Mouse (Mus musculus) limb, embryonic 13.5 days (tissue): ENCODE results near the gene Ifna1. TPM values are rescaled to one million over a fixed set of nuclear protein-coding genes. Genes with fewer than 3 reads are reported as not detected.
A peak's percentile ranks its signal among the peaks of the same experiment; 100 is the strongest.
"Not testable (repeated sequence)": the region's sequence is repeated elsewhere in the genome, so short reads cannot be mapped to it uniquely, and the experiment has no call there.

Source experiments
- ATAC-seq: fragments of 200-750 bp; cut with Nextera tagmentation; 2 replicates; pipeline ENCODE4 v1.8.0; 2017; ENCODE audit warnings: low read depth, moderate number of reproducible peaks, moderate TSS enrichment; ENCODE audit not compliant: low FRiP score
- H3K27ac ChIP-seq: fragments of 300-500 bp; sonication (generic); 2 replicates; pipeline ENCODE4 v1.5.1; 2015; ENCODE audit warnings: inconsistent platforms, mild to moderate bottlenecking, moderate library complexity
- H3K27me3 ChIP-seq: fragments of 300-500 bp; sonication (generic); 2 replicates; pipeline ENCODE4 v1.6.1; 2015; ENCODE audit warnings: mild to moderate bottlenecking, inconsistent platforms
- H3K36me3 ChIP-seq: fragments of 300-500 bp; sonication (generic); 2 replicates; pipeline ENCODE4 v1.6.1; 2015; ENCODE audit warnings: inconsistent platforms, mild to moderate bottlenecking, moderate library complexity
- H3K4me1 ChIP-seq: fragments of 300-500 bp; sonication (generic); 2 replicates; pipeline ENCODE4 v1.6.1; 2015; ENCODE audit warnings: inconsistent platforms
- H3K4me2 ChIP-seq: fragments of 300-500 bp; sonication (generic); replicated peaks from 2 replicates; pipeline ENCODE4 v1.6.1; 2015; ENCODE audit warnings: inconsistent platforms, mild to moderate bottlenecking, moderate library complexity
- H3K4me3 ChIP-seq: fragments of 300-500 bp; sonication (generic); 2 replicates; pipeline ENCODE4 v1.5.1; 2015; ENCODE audit warnings: moderate library complexity, mild to moderate bottlenecking, inconsistent platforms
- H3K9ac ChIP-seq: fragments of 300-500 bp; sonication (generic); 2 replicates; pipeline ENCODE4 v1.6.1; 2015; ENCODE audit warnings: mild to moderate bottlenecking, inconsistent platforms
- H3K9me3 ChIP-seq: fragments of 300-500 bp; sonication (generic); 2 replicates; pipeline ENCODE4 v1.6.1; 2016; ENCODE audit warnings: inconsistent platforms
- WGBS: fragments of 180-500 bp; shearing (Covaris S2); methylation state at CpG from one replicate; pipeline ENCODE4 v1.1.7; 2015; 5-methylcytosine and 5-hydroxymethylcytosine counted together
- polyA plus RNA-seq: library from polyadenylated mRNA; unstranded; fragments of >200 nt; fragmentation: Nextera tagmentation; extraction: Ambion mirVana; gene quantifications from 2 replicates; pipeline ENCODE4 v1.2.1, GENCODE M21; 2015

Gene Ifna1
- not detected in 2 replicates for polyA plus RNA-seq

GRCm38 (mm10) chr4:88849698-88850097 lies at the start of gene Ifna1:
Ifna1 (plus strand) TSS chr4:88850087.
- 84% methylated on average over 1 of the region's 1 CpGs for WGBS
- Histone ChIP-seq H3K4me3 (no peak within 1 kb of the TSS), H3K27ac (no peak within 1 kb of the TSS), H3K4me2 (no peak within 1 kb of the TSS), H3K9ac (no peak within 1 kb of the TSS), H3K27me3 (no peaks in the 10 kb centered on the region), H3K4me1 (no peaks in the 10 kb centered on the region), H3K36me3 (no peaks in the 10 kb centered on the region), H3K9me3 (0 out of 2 replicates have a peak, but pooled peaks cover 3% of the 10 kb centered on the region)
- ATAC-seq, result no peak

GRCm38 (mm10) chr4:88802954-88803353 lies 46.9 kb upstream of the Ifna1 start, which contains the start of gene Gm13287:
Gm13287 (plus strand) TSS chr4:88803254.
- H3K9ac ChIP-seq, H3K27ac ChIP-seq, H3K9me3 ChIP-seq, H3K4me1 ChIP-seq, ATAC-seq, H3K27me3 ChIP-seq, H3K36me3 ChIP-seq, H3K4me3 ChIP-seq: not testable (repeated sequence)
- no CpG with 5 or more reads among the region's 29 CpGs for whole genome bisulfite sequencing
- H3K4me2 ChIP-seq, result peak within 1 kb of the TSS; percentile 41; the same call in 1 of the 2 replicates

GRCm38 (mm10) chr4:88805231-88805630 lies 44.7 kb upstream of the Ifna1 start, which contains the start of gene Gm13288:
Gm13288 (plus strand) TSS chr4:88805531.
- not testable (repeated sequence) for H3K9ac ChIP-seq
- peak within 1 kb of the TSS; percentile 46; the same call in 1 of the 2 replicates for H3K4me2 ChIP-seq

GRCm38 (mm10) chr4:88805761-88806160 lies 44.1 kb upstream of the Ifna1 start:
- not testable (repeated sequence) for ATAC-seq, H3K9ac ChIP-seq
- H3K4me3 ChIP-seq, result peak overlapping the region; percentile 28

More at GRCm38 (mm10) chr4:88805231-88805630, 44.7 kb upstream of the Ifna1 start, which contains the start of gene Gm13288:
- not testable (repeated sequence) for H3K27ac ChIP-seq, H3K9me3 ChIP-seq, H3K4me1 ChIP-seq, ATAC-seq, H3K27me3 ChIP-seq, H3K36me3 ChIP-seq
- H3K4me3 ChIP-seq, result peak within 1 kb of the TSS; percentile 28
- no CpG with 5 or more reads among the region's 8 CpGs for WGBS

GRCm38 (mm10) chr4:88815928-88816327 lies 34.0 kb upstream of the Ifna1 start, which contains the start of gene Ifna7:
Ifna7 (plus strand) TSS chr4:88816228.
- no peaks in the 10 kb centered on the region for H3K4me1 ChIP-seq
- no peaks in the 10 kb centered on the region; the same call in 1 of the 2 replicates for H3K27me3 ChIP-seq
- H3K27ac ChIP-seq, result no peak within 1 kb of the TSS
- no peak for ATAC-seq
- no peak within 1 kb of the TSS for H3K4me2 ChIP-seq
- no peaks in the 10 kb centered on the region for H3K9me3 ChIP-seq
- H3K36me3 ChIP-seq, result no peaks in the 10 kb centered on the region
- no peak within 1 kb of the TSS for H3K4me3 ChIP-seq
- WGBS, result 54% methylated on average over 3 of the region's 3 CpGs
- no peak within 1 kb of the TSS for H3K9ac ChIP-seq

More at GRCm38 (mm10) chr4:88805761-88806160, 44.1 kb upstream of the Ifna1 start:
- not testable (repeated sequence) for H3K27ac ChIP-seq, H3K4me1 ChIP-seq, H3K27me3 ChIP-seq, H3K36me3 ChIP-seq, H3K9me3 ChIP-seq
- H3K4me2 ChIP-seq, result peak overlapping the region; percentile 46; the same call in 1 of the 2 replicates
- 0% methylated on average over 13 of the region's 34 CpGs for WGBS

GRCm38 (mm10) chr4:88819659-88820058 lies 30.2 kb upstream of the Ifna1 start, which contains the start of gene Ifna11:
Ifna11 (plus strand) TSS chr4:88819959.
- Histone ChIP-seq H3K4me3 (no peak within 1 kb of the TSS), H3K27ac (no peak within 1 kb of the TSS), H3K4me2 (no peak within 1 kb of the TSS), H3K9ac (no peak within 1 kb of the TSS), H3K27me3 (no peaks in the 10 kb centered on the region), H3K4me1 (no peaks in the 10 kb centered on the region), H3K9me3 (no peaks in the 10 kb centered on the region), H3K36me3 (no peaks in the 10 kb centered on the region)
- ATAC-seq, result no peak
- whole genome bisulfite sequencing, result 87% methylated on average over 1 of the region's 1 CpGs

- WGBS, result 23% methylated on average over 4 of the region's 4 CpGs
- no peaks in the 10 kb centered on the region for H3K9me3 ChIP-seq
- no peaks in the 10 kb centered on the region for H3K27me3 ChIP-seq
- H3K4me1 ChIP-seq, result no peaks in the 10 kb centered on the region
- no peak overlapping the region for H3K9ac ChIP-seq
- H3K4me3 ChIP-seq, result no peak overlapping the region
- no peaks in the 10 kb centered on the region for H3K36me3 ChIP-seq
- no peak overlapping the region for H3K4me2 ChIP-seq
- no peak for ATAC-seq
- no peak overlapping the region for H3K27ac ChIP-seq
Observed at GRCm38 (mm10) chr4:88822995-88823394, 26.9 kb upstream of the Ifna1 start.

- H3K36me3 ChIP-seq, H3K9ac ChIP-seq, H3K4me3 ChIP-seq, H3K4me1 ChIP-seq, ATAC-seq, H3K27ac ChIP-seq, H3K27me3 ChIP-seq, H3K4me2 ChIP-seq, H3K9me3 ChIP-seq: not testable (repeated sequence)
Observed at GRCm38 (mm10) chr4:88827116-88827515, 22.8 kb upstream of the Ifna1 start, which contains the start of gene Ifna6. Ifna6 (plus strand) TSS chr4:88827416.

- no peak overlapping the region for H3K4me3 ChIP-seq
- 21% methylated on average over 4 of the region's 4 CpGs for WGBS
Observed at GRCm38 (mm10) chr4:88830523-88830922, 19.4 kb upstream of the Ifna1 start.

GRCm38 (mm10) chr4:88835225-88835624 lies 14.7 kb upstream of the Ifna1 start, which contains the start of gene Ifna5:
Ifna5 (plus strand) TSS chr4:88835525.
- 83% methylated on average over 1 of the region's 1 CpGs for WGBS
- not testable (repeated sequence) for H3K4me2 ChIP-seq, H3K9ac ChIP-seq, H3K27ac ChIP-seq, H3K4me3 ChIP-seq, H3K4me1 ChIP-seq, H3K36me3 ChIP-seq, H3K27me3 ChIP-seq, H3K9me3 ChIP-seq, ATAC-seq

More at GRCm38 (mm10) chr4:88830523-88830922, 19.4 kb upstream of the Ifna1 start:
- ATAC-seq, result no peak
- H3K27ac ChIP-seq, result no peak overlapping the region
- no peak overlapping the region for H3K9ac ChIP-seq
- no peak overlapping the region for H3K4me2 ChIP-seq
- no peaks in the 10 kb centered on the region for H3K4me1 ChIP-seq
- H3K36me3 ChIP-seq, result no peaks in the 10 kb centered on the region
- H3K27me3 ChIP-seq, result no peaks in the 10 kb centered on the region
- H3K9me3 ChIP-seq, result no peaks in the 10 kb centered on the region

- no peak for ATAC-seq
- H3K27ac ChIP-seq, result no peak overlapping the region
- 40% methylated on average over 3 of the region's 3 CpGs for WGBS
- H3K27me3 ChIP-seq, result no peaks in the 10 kb centered on the region
- H3K9ac ChIP-seq, result no peak overlapping the region
- no peaks in the 10 kb centered on the region for H3K9me3 ChIP-seq
- no peaks in the 10 kb centered on the region for H3K4me1 ChIP-seq
- H3K4me2 ChIP-seq, result no peak overlapping the region
- no peaks in the 10 kb centered on the region for H3K36me3 ChIP-seq
- H3K4me3 ChIP-seq, result no peak overlapping the region
Observed at GRCm38 (mm10) chr4:88838828-88839227, 11.1 kb upstream of the Ifna1 start.

- Histone ChIP-seq H3K9ac (no peak overlapping the region), H3K36me3 (no peaks in the 10 kb centered on the region), H3K27me3 (no peaks in the 10 kb centered on the region), H3K4me1 (no peaks in the 10 kb centered on the region), H3K4me3 (no peak overlapping the region), H3K9me3 (no peaks in the 10 kb centered on the region), H3K4me2 (no peak overlapping the region), H3K27ac (no peak overlapping the region)
- no peak for ATAC-seq
- WGBS, result 78% methylated on average over 3 of the region's 3 CpGs
Observed at GRCm38 (mm10) chr4:88840058-88840457, 9.8 kb upstream of the Ifna1 start.

GRCm38 (mm10) chr4:88841438-88841911 lies 8.4 kb upstream of the Ifna1 start, which contains the start of gene Ifna4:
Ifna4 (plus strand) TSS chr4:88841861.
- ATAC-seq, result no peak
- no peak within 1 kb of the TSS for H3K9ac ChIP-seq
- H3K4me3 ChIP-seq, result no peak within 1 kb of the TSS
- H3K4me2 ChIP-seq, result no peak within 1 kb of the TSS
- no peaks in the 10 kb centered on the region for H3K9me3 ChIP-seq
- H3K27me3 ChIP-seq, result no peaks in the 10 kb centered on the region
- 58% methylated on average over 2 of the region's 2 CpGs for WGBS
- H3K4me1 ChIP-seq, result no peaks in the 10 kb centered on the region
- no peaks in the 10 kb centered on the region for H3K36me3 ChIP-seq
- H3K27ac ChIP-seq, result no peak within 1 kb of the TSS
